Mouse (Mus musculus): ENCODE measurements around the gene Bex3.

Gene Bex3

DNA sequence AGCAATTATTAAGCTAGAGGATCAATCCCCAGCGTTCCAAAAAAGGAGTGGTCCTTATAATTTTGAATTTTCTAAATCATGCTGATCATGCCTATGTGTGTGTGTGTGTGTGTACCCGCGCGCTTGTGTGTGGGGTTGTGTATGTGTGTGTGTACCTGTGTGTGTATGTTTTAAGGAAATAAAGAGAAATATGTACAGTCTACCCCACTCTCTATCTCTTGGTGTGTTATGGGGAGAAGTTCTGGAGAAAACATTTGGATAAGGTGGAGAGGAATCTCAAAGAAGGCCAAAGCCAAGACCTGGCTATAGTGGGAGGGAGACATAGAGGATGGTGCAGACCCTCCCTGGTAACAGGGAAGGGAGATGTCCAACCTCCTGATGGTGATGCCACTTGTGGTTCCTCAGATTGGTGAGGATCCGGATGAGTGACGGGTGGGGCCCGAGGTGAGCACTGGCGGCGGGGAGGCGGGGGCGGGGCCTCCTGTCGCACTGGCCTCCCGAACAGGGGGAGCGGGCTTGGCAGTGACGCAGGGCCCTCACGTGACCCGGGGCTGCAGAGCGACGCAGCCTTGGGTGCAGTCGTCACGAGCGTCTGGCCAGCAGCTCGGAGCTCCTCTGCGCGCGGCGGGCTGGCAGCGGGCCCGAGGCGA is at the start of gene Bex3:
Gene Bex3, plus strand, starts transcription at position 511 of the 650 bp plus-strand sequence.
- peak; percentile 61 to 80 for DNase-seq

DNA sequence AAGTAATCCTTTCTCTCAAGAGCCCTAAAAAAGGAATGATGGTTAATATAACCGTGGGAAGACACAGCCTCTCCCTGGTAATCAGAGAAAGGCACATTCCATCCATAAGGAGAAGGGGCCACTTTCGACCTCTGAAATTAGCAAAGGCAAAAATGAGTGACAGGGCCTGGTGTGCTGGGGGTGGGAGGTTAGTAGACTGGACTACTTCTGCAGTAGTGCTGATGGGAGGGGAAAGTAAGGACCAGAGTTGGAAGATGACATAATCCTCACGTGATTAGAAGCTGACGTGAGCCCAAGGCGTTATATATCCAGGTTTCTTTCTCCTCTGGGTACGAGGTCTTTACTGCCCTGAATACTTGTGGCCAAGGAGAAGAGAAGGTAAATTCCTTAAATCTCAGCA is 46.3 kb upstream of the Bex3 start:
- DNase-seq = no peak

DNA sequence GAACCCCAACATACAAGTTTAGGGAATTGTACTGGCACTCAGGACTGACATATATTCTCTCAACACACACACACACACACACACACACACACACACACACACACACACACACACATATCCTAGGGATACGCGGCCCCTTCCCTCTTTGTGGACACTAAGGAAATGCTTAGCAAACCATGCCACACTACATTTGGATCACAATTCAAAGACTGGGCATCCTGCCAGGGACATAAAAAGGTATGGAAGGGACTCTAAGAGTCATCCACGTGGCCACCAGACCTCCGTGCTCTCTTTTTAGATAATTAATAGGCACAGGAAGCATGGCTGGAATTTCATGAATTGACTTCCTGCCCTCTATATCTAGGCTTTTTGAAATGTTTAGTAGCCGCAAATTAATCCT is 42.3 kb upstream of the Bex3 start:
- peak; percentile 29 to 46 for DNase-seq

DNA sequence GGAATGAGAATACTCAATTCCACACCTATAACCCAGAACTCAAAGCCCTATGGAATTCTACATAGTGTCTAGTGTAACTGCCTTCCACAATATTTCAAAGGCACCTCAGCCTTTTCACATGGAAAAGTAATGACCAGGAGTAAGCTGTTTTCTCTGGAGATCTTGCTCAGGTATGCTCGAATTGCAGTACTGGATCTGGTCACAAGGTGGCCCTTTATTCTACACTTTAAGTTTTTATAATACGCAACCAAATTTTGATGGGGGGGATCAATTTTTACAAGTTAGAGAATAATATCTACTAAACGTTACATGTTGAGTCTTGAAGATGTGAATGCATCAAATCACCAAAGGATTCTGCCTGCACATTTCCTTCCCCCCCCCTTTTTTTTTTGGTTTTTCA is 31.9 kb upstream of the Bex3 start:
- DNase-seq = peak; percentile 54 to 60

DNA sequence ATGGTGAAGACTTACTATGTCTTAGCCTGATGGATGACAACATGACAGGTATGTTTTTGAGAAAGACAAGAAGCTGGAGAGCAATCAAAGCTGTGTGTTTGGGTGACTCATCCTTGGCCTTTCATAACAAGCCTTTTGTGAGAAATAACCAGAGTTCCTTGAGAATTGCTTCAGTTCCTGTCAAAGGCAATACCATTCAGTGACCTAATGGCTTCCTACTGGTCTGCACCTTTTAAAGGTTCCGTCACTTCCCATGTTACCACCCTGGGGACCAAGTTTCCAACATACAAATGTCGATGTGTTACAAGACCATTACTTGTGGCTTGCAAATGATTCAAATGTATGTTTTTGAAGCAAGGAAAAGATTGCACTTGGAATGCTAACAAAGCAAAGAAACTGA is 26.9 kb upstream of the Bex3 start:
- no peak for DNase-seq

DNA sequence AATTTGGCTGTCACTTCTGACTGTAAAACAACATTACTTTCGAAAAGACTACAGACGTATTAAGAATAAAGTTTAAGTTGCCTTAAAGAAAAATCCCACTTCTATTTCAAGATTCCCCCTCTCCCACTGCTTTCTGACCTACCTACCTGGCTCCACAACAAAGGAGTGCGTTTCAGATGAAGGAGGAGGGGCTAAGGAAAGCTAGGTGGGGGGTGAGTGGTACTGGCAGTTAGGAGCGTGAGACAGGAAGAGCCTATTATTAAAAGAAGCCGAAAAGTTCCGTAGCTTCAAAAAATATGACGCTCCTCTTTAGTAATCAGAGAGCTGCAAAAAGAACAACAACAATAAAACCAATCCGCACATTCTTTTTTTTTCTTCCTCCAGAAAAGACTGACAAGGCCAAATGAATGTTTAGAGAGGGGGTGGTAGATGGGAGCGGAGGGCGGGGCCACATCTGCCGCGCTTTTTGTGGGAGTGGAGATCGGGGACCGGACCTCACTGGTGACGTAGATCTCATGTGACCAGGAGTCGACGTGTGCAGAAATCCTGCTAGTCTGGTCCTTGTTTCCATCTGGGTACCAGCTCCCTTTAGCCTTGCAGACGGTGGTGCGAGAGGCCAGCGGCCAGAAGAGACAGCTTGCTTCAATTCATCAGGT is 25.4 kb upstream of the Bex3 start, which contains the start of gene Tceal9:
Gene Tceal9, plus strand, starts transcription at position 506 of the 656 bp plus-strand sequence.
- peak; percentile 81 to 87 for DNase-seq

DNA sequence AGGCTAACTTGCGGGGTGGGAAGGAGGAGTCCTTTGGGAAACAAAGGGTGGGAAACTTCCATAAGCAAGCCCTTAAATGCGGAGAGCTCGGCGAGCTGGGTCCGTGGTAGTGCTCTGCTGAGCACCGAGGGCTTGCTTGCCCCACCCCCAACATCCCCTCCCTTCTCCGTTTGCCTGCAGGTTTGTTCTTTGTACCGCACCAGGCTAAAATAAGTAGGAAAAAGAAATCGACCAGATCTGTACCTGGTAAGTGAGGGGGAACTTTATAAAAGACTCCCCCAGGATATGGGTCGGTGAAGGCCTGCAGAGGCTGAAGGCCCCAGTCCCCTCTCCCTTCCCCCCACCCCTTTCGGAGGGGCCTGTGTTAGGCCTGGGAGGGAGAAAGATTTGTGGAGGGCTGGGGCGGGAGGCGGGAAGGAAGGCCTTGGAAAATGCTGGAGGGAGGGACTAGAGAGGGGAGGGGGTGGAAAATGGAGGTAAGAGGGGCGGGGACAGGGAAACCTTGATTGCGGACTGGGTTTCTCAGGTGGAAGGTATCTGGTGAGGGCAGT is 24.5 kb upstream of the Bex3 start:
- peak; percentile 52 to 66 for DNase-seq

DNA sequence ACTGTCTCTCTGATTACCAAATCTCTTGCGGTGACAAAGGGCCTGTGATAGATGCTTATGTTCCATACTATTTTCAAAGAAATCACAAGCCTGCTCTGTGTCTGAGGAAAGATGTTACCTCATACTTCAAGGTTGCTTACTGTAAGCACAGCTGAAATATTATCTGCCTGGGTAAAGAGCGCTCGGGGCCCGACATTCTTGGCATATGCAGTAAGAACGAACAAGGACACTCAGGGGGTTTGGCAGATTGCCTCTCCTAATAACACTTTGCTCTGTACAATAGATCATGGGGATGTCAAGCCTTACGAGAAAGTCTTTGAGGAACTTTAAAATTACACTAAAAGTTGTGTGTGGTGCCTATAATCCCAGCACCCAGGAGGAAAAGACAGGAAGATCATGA is 21.2 kb upstream of the Bex3 start:
- DNase-seq = no peak

DNA sequence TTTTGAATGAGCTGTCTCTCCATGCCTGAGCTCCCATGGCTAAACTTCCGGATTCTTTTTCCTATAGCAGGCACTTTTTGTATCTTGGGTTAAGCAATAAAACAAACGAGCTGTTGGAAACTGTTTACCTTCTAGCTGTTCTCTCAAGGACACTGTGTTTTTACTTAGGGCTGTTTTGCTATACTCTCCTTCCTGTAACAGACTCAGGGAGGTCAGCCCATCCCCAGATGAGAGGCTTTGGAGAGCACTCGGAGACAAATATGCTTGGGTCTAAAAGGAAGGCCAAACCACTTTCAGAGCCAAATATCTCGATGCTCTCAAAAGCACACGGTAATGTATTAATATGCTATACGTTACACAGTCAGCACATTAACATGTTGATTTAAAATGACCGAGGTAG is 20.4 kb upstream of the Bex3 start:
- DNase-seq = no peak

DNA sequence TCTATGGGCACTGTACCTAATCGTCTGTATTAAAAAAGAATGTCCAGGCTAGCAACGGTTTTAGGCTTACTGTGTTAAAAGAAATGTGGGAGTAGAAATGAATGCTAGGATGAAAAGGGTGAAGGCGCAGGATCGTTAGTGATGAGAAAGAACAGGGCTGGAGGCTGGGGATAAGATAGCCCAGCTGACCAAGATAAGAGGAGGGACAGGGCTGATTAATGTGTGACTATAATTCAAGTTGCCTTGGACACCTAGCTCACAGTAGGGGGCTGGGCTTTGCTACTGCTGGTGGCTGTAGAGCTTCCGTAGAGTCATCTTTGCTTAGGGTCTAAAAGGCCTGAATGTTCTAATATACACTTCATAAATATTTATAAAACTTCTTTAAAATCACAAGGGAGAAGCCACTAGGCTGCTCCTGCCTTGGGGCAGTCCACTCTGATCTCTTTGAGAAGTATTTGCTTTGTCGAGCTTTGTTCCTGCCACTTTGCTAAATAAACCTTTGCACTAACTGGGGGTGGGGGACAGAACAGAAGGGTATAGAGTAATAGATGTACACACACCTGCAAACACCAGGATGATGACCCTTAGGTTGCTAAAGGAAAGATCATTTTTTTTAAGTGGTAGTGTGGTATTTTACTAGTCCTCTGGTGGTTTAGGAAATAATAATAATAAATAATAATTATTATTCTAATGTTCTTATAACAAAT is 17.9 kb upstream of the Bex3 start:
- no peak for DNase-seq

DNA sequence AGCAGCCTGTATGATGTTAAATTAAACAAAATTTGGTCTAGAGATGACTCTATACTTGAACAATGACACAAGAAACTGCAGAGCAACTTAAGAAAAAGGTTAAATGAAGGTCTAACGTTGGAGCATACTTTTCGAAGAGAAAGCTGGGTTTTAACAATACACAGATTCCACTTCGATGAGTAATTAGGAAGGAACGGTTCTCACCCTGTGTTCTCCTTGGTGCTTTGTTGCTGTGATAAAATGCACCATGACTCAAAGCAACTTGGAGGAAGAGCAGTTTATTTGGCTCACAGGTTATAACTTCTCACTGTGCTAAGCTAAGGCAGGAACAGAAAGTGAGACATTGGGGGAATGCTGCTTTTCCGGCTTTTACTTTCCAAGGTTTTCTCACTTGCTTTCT is 2.3 kb upstream of the Bex3 start:
- no peak for DNase-seq

DNA sequence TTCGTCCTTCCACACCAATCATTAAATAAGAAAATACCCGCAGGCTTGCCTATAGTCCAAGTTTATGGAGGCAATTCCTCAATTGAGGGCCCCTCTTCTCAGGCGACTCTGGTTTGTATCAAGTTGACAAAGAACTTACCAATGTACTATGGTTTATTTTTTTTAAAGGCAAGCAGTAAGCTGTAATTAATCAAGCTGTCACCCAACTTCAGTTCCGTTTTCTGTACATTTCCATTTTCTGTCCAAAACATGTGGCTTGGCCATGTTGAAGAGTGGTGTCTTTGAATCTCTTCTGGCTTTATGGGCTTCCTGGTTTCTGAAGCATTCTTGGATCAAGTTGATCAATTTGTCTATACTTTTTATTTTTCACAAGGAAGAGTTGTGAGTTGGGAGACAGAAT is 1.9 kb upstream of the Bex3 start:
- DNase-seq = no peak

DNA sequence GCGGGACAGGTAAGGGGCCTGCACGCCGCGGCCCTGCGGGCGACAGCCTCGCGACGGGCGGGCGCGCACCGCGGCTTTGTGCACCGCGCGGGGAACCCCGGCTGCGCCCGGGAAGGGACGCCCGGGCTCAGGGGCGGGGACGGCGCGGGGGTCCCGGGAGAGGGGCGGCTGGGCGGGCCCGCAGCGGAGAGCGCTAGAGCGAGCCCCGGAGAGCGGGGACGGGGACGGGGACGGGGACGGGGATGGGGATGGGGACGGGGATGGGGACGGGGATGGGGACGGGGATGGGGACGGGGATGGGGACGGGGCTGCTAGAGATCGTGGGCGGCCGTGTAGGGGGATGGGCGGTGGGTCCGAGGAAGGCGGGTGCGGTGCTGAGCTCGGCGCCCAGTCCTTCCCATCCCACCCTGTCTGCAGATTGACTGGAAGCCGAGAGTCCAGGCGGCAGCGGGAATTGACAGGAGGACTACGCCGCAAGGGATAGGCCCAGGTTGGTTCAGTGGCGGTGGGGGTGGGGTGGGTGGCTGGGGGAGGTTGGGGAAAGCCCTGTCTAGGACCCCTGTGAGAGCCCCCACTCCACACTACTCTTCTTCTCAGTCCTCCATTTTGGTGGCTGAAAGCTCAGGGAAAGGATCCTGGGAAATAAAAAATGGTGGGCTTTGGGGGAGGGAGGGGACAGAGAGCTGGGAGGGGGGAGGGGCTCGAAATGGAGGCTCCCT is 499 bp downstream of the Bex3 start:
- DNase-seq = peak; percentile 27 to 45

DNA sequence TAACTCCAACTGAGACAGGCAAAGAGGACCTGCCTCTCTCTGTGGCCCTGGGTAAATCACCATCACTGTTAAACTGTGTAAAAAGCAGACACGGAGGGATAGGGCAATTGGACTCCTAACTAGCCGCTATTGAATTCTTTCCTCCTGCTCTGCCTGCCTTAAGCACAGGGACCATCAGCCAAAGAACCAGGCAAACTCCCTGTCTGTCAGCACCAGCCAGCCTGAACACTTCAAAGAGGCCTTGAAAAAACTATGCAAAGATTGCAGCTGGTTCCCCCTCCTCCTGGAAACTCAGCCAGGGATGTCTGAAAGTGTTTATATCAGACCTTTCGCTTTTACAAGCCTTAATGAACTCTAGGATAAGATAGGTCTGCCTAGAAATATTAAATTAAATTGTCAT is 4.5 kb downstream of the Bex3 start:
- DNase-seq = peak in 1 of 2 experiments; percentile 11

DNA sequence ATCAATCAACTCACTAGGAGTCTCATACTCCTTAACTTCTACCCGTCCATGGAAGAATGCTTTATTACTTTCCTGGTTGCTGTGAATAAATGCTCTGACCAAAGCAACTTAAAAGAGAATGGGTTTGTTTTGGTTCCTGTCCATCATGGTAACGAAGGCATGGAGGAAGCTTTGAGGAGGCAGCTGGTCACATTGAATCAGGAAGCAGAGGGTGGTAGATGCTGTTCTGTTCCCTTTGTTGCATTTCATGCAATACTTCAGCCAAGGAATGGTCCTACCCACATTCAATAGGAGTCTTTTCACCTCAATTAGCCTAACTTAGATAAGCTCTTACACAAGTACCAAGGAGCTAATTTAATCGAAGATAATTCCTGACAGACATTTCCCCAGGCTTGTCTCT is 5.3 kb downstream of the Bex3 start:
- no peak for DNase-seq

DNA sequence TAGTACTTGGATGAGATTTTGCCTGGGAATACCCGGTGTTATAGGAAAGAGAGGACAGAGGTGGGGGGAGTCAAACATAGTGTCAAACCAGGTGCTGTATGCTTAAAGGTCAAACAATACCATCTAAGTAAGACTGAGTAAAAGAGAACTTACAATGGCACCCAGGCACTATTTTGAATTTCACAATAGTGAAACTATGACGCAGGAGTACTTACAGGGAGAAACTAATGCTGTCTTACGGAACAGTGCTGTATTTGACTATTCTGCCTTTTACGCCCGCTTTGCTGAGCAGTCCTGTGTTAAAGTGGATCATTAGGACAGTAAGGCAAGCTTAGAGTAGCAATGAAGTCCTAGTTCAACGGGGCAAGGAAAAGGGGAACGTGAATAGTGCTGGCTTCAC is 7.5 kb downstream of the Bex3 start:
- DNase-seq = no peak

DNA sequence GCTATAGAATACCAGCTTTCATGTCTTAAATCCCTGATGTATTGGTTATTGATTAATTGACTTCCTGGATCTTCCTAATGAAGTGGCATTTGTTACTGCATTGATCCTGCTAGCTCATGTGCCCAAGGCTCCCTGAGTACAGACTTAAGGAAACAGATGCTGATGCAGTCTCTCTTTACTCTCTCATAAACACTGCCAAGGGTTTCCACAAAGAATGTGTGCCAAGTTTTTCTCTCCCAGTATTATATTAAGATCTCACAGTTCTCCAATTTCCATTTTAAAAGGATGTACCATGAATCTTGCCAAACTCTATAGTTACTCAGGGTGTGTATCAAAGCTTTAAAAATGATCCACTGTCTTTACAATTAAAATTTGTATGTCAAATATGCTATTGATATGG is 8.3 kb downstream of the Bex3 start:
- no peak for DNase-seq

DNA sequence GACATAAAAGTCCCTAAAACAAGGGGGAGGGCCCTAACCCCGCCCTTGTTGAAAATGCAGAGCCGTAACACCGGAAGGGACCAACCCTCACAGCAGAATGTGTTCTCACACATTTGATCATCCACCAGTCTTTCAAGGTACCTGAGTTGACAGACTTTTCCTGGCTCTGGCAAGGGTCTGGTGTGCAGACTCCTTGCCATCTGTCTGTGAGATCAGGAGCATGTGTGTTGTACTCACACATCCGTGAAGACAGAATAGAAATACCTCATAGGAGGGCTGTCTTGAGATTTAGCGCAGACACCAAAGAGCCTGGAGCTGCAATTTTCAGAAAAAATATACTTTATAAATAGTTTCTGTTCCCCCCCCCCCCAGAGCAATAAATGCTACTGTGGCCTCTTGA is 9.4 kb downstream of the Bex3 start:
- DNase-seq = no peak

DNA sequence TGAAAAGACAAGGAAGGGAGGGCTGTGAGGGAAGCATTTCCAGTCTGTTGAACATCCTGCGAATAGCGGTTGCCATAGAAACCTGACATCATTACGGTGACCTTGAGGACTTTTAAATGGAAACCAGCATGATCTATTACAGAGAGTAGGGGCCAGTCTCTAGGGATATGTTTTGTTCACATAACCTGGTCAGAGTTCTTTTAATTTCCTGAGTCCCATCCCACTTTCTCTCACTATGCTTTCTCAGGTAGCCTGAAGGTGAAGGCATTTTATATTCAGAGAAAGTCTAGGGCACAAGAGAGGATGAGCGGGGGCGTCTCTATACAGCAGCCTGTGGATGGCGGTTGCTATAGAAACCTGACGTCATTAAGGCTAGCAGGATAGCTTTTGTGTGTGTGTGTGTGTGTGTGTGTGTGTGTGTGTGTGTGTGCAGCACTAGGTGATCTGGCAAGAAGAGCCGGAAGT is 20.8 kb downstream of the Bex3 start:
- peak; percentile 8 to 33 for DNase-seq

DNA sequence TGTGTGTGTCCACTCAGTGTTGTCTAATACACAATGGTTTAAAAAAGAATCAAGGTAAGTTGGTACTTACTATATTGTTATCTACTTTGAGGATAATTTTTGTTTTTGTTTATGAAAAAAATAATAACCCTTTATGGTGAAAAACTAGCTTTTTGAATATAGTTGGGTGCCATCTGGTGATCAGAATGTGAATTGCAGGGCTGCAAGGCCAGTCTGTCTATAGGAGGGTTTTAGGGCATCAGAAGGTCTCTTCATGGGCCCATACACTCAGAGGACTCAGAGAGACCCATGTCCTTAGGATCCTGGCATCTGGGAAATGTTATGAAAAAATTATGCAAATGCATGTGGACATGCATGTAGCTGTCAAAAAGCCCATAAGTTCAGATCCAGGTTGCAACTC is 34.2 kb downstream of the Bex3 start:
- DNase-seq = peak; percentile 63 to 69

DNA sequence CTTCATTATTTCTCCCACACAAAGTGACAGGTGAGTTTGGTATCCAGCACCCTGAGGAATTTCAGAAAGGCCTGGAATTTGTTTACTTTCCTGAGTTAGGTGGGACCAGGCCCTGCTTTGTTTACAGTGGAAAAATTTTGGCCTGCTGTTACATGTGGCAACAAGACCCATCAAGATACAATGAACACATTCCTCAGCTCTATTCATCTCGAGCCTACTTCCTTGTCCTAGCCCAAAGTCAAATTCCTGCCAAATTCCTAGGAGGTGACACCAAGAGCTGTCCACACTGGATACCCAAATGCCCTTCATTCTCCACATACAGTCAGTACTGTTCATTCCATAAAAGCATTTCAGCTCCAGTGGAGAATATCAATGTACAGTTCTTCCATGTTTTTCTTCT is 36.1 kb downstream of the Bex3 start:
- no peak for DNase-seq

DNA sequence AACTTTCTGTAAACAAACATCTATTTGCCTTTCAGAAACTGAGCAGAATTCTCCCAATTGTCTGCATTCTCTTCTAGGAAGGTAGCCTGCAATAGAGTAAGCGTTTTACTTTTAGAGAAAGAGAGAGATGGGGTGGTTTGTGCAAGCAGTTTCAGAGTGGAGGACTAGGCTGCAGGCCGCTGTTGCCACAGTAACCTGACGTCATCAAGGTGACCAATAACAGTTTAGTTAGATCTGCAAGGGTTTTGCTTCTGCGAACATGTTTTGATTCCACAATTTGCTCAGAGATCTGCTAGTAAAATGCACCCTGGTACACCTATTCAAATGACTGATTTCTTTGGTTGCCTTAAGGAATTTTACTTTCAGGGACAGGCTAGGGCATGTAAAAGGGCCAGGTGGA is 43.2 kb downstream of the Bex3 start:
- peak; percentile 7 to 15 for DNase-seq
